In genomic region chr14:75646060-75646459, GRCm38 (mm10) we compare ENCODE assay signal across 28 mouse cellular contexts. TPM values are rescaled to one million over a fixed set of nuclear protein-coding genes. Genes with fewer than 3 reads are reported as not detected.
DNase-seq lines count a peak whose midpoint lies in the region; ATAC-seq and TF ChIP-seq lines count a peak whose summit lies in the region.
"Had no signal": no experiment of that assay in that cellular context is flagged by ENCODE, and none has a peak within 500 bp of the region (broad histone marks: within the 10 kb centered on the region; RNA-seq: fewer than 3 reads in every experiment).

No protein-coding gene starts in this region.

- no peaks in the 10 kb centered on the region for H3K9me3 ChIP-seq in kidney, embryonic 15.5 days (replicated peaks)
- H3K9me3 ChIP-seq in lung, postnatal 0 days (ENCODE audit: low read length): no peaks in the 10 kb centered on the region
- no peaks in the 10 kb centered on the region for H3K9me3 ChIP-seq in limb, embryonic 13.5 days
- no peaks in the 10 kb centered on the region for H3K9me3 ChIP-seq in neural tube, embryonic 13.5 days
- H3K9me3 ChIP-seq: embryonic facial prominence, embryonic 15.5 days; intestine, embryonic 15.5 days; liver, embryonic 15.5 days had no signal

- no peak for TF ChIP-seq CTCF in lung, postnatal 0 days (IDR thresholded peaks at IDR 0.05)

- H3K27me3 ChIP-seq in kidney, embryonic 15.5 days: no peaks in the 10 kb centered on the region
- H3K27me3 ChIP-seq in lung, postnatal 0 days (replicated peaks; ENCODE audit: insufficient read depth, low read length): no peaks in the 10 kb centered on the region
- no peaks in the 10 kb centered on the region for H3K27me3 ChIP-seq in limb, embryonic 13.5 days
- no peaks in the 10 kb centered on the region for H3K27me3 ChIP-seq in neural tube, embryonic 13.5 days
- H3K27me3 ChIP-seq: embryonic facial prominence, embryonic 15.5 days; heart, embryonic 12.5 days; intestine, embryonic 15.5 days had no signal

- ATAC-seq in kidney, embryonic 15.5 days (replicated peaks; ENCODE audit: low FRiP score): peak; percentile 79; the same call in 1 of the 2 replicates
- no peak; the same call in 1 of the 2 replicates for ATAC-seq in lung, postnatal 0 days
- ATAC-seq in limb, embryonic 13.5 days (ENCODE audit: low FRiP score, low read depth): no peak
- no peak for ATAC-seq in neural tube, embryonic 13.5 days (ENCODE audit: low read depth)
- ATAC-seq in granulocyte monocyte progenitor cell, adult 5-6 weeks (replicated peaks; ENCODE audit: poor library complexity, severe bottlenecking): no peak
- ATAC-seq: intestine, embryonic 15.5 days had no signal

- H3K36me3 ChIP-seq in kidney, embryonic 15.5 days: no peaks in the 10 kb centered on the region
- H3K36me3 ChIP-seq in lung, postnatal 0 days (ENCODE audit: insufficient read depth, low read length): no peaks in the 10 kb centered on the region
- H3K36me3 ChIP-seq in limb, embryonic 13.5 days: no peaks in the 10 kb centered on the region
- no peaks in the 10 kb centered on the region for H3K36me3 ChIP-seq in neural tube, embryonic 13.5 days
- H3K36me3 ChIP-seq: embryonic facial prominence, embryonic 15.5 days; heart, embryonic 12.5 days; intestine, embryonic 15.5 days; liver, embryonic 15.5 days had no signal

- WGBS in kidney, embryonic 15.5 days: 37% methylated on average over 9 of the region's 9 CpGs
- 46% methylated on average over 9 of the region's 9 CpGs for WGBS in lung, postnatal 0 days
- WGBS in limb, embryonic 13.5 days: 52% methylated on average over 9 of the region's 9 CpGs
- WGBS in neural tube, embryonic 13.5 days: 46% methylated on average over 9 of the region's 9 CpGs

- DNase-seq in kidney, postnatal 36 days: no peak
- no peak for DNase-seq in lung, postnatal 0 days (ENCODE audit: low spot score)
- no peak for DNase-seq in lung, adult 18-20 months
- DNase-seq: cerebellum, adult 18-20 months; cerebellum, postnatal 36 days; heart, postnatal 14 days; lung, postnatal 4 days; right cerebral cortex, adult 18-20 months had no signal

- peak overlapping the region; percentile 22; the same call in 1 of the 2 replicates for H3K4me2 ChIP-seq in kidney, embryonic 15.5 days
- peak overlapping the region; percentile 6; the same call in 1 of the 2 replicates for H3K4me2 ChIP-seq in lung, postnatal 0 days (replicated peaks; ENCODE audit: low read depth, low read length)
- peak overlapping the region; percentile 19; the same call in 1 of the 2 replicates for H3K4me2 ChIP-seq in limb, embryonic 13.5 days (replicated peaks)
- no peak overlapping the region for H3K4me2 ChIP-seq in neural tube, embryonic 13.5 days
- H3K4me2 ChIP-seq: embryonic facial prominence, embryonic 15.5 days; heart, embryonic 12.5 days; hindbrain, embryonic 14.5 days; intestine, embryonic 15.5 days; liver, embryonic 15.5 days; midbrain, embryonic 11.5 days had no signal

- H3K4me1 ChIP-seq in kidney, embryonic 15.5 days: peaks cover 9% of the 10 kb centered on the region; the same call in 1 of the 2 replicates
- H3K4me1 ChIP-seq in lung, postnatal 0 days (ENCODE audit: insufficient read depth, low read depth, low read length): no peaks in the 10 kb centered on the region
- peaks cover 15% of the 10 kb centered on the region for H3K4me1 ChIP-seq in limb, embryonic 13.5 days
- peaks cover 25% of the 10 kb centered on the region for H3K4me1 ChIP-seq in neural tube, embryonic 13.5 days (replicated peaks)
- H3K4me1 ChIP-seq: embryonic facial prominence, embryonic 15.5 days; heart, embryonic 12.5 days; intestine, embryonic 15.5 days; liver, embryonic 15.5 days had no signal

- H3K4me3 ChIP-seq in kidney, embryonic 15.5 days (replicated peaks): no peak overlapping the region
- no peak overlapping the region for H3K4me3 ChIP-seq in lung, postnatal 0 days (ENCODE audit: low read depth, low read length)
- no peak overlapping the region for H3K4me3 ChIP-seq in limb, embryonic 13.5 days
- H3K4me3 ChIP-seq in neural tube, embryonic 13.5 days: no peak overlapping the region
- H3K4me3 ChIP-seq: embryonic facial prominence, embryonic 15.5 days; heart, embryonic 12.5 days; intestine, embryonic 15.5 days; liver, embryonic 15.5 days; myocyte had no signal

- H3K9ac ChIP-seq in kidney, embryonic 15.5 days: no peak overlapping the region
- no peak overlapping the region for H3K9ac ChIP-seq in lung, postnatal 0 days (replicated peaks; ENCODE audit: low read depth)
- H3K9ac ChIP-seq in limb, embryonic 13.5 days: no peak overlapping the region
- no peak overlapping the region for H3K9ac ChIP-seq in neural tube, embryonic 13.5 days
- H3K9ac ChIP-seq: embryonic facial prominence, embryonic 15.5 days; heart, embryonic 12.5 days; hindbrain, embryonic 14.5 days; intestine, embryonic 15.5 days; liver, embryonic 15.5 days had no signal

- no peak overlapping the region for H3K27ac ChIP-seq in kidney, embryonic 15.5 days
- H3K27ac ChIP-seq in lung, postnatal 0 days (ENCODE audit: low read length): no peak overlapping the region
- no peak overlapping the region for H3K27ac ChIP-seq in limb, embryonic 13.5 days
- H3K27ac ChIP-seq in neural tube, embryonic 13.5 days (replicated peaks): peak overlapping the region; percentile 49
- H3K27ac ChIP-seq: embryonic facial prominence, embryonic 15.5 days; hindbrain, embryonic 14.5 days; intestine, embryonic 15.5 days; liver, embryonic 15.5 days had no signal

- TF ChIP-seq EP300 in lung, postnatal 0 days (IDR thresholded peaks at IDR 0.05): no peak

RNA-seq across cellular contexts. Expression of gene Erich6b, which starts 4.0 kb away (rescaled TPM):
- polyA plus RNA-seq in kidney, embryonic 15.5 days (2015; fragmentation: Nextera tagmentation; extraction: Ambion mirVana): 0.51 and 0.79 TPM in 2 replicates
- not detected in 2 replicates for polyA plus RNA-seq in lung, postnatal 0 days (2015; fragmentation: Nextera tagmentation; extraction: Ambion mirVana)
- polyA plus RNA-seq in limb, embryonic 13.5 days (2015; fragmentation: Nextera tagmentation; extraction: Ambion mirVana): not detected in 2 replicates
- not detected in 2 replicates for polyA plus RNA-seq in neural tube, embryonic 13.5 days (2015; fragmentation: Nextera tagmentation; extraction: Ambion mirVana)
- total RNA-seq in granulocyte monocyte progenitor cell, adult 5-6 weeks (2014; fragmentation: Nextera tagmentation): not detected in 2 replicates
- total RNA-seq in granulocyte monocyte progenitor cell, adult 5-6 weeks (2017): not detected in 2 replicates
- total RNA-seq: adrenal gland, adult 18-20 months; adrenal gland, postnatal 4 days; gastrocnemius, adult 18-20 months; heart, postnatal 14 days; layer of hippocampus, postnatal 10 days; left cerebral cortex, adult 8-10 months had no signal
- polyA plus RNA-seq: embryonic facial prominence, embryonic 15.5 days; gonadal fat pad, adult 2 months; heart, embryonic 12.5 days; hindbrain, embryonic 14.5 days; intestine, embryonic 15.5 days; large intestine, adult 2 months; limb, embryonic 14.5 days; liver, embryonic 15.5 days; midbrain, embryonic 11.5 days; myocyte; small intestine, adult 2 months had no signal

RNA-seq across cellular contexts. Expression of gene Spert, which starts 53.1 kb away (rescaled TPM):
- polyA plus RNA-seq in kidney, embryonic 15.5 days (2015; fragmentation: Nextera tagmentation; extraction: Ambion mirVana): not detected in 2 replicates
- not detected in 2 replicates for polyA plus RNA-seq in lung, postnatal 0 days (2015; fragmentation: Nextera tagmentation; extraction: Ambion mirVana)
- polyA plus RNA-seq in limb, embryonic 13.5 days (2015; fragmentation: Nextera tagmentation; extraction: Ambion mirVana): not detected in 2 replicates
- polyA plus RNA-seq in neural tube, embryonic 13.5 days (2015; fragmentation: Nextera tagmentation; extraction: Ambion mirVana): not detected in 2 replicates
- total RNA-seq in granulocyte monocyte progenitor cell, adult 5-6 weeks (2014; fragmentation: Nextera tagmentation): not detected in 2 replicates
- not detected in 2 replicates for total RNA-seq in granulocyte monocyte progenitor cell, adult 5-6 weeks (2017)
- total RNA-seq: adrenal gland, adult 18-20 months; adrenal gland, postnatal 4 days; gastrocnemius, adult 18-20 months; heart, postnatal 14 days; layer of hippocampus, postnatal 10 days; left cerebral cortex, adult 8-10 months had no signal
- polyA plus RNA-seq: embryonic facial prominence, embryonic 15.5 days; heart, embryonic 12.5 days; hindbrain, embryonic 14.5 days; intestine, embryonic 15.5 days; large intestine, adult 2 months; limb, embryonic 14.5 days; liver, embryonic 15.5 days; midbrain, embryonic 11.5 days; myocyte; small intestine, adult 2 months had no signal
